Mouse (Mus musculus) midbrain, postnatal 0 days (tissue): ENCODE measurements around the gene 6430548M08Rik. TPM values are rescaled to one million over a fixed set of nuclear protein-coding genes. Genes with fewer than 3 reads are reported as not detected.

Experiments used
- ATAC-seq: fragments of 200-750 bp; cut with Nextera tagmentation; 2 replicates; pipeline ENCODE4 v1.8.0; 2017; ENCODE audit warnings: moderate number of reproducible peaks, mild to moderate bottlenecking, moderate TSS enrichment, moderate library complexity; ENCODE audit not compliant: low FRiP score
- DNase-seq: peaks from one replicate; pipeline ENCODE4 v3.0.0-alpha.2; 2015; ENCODE audit warnings: low spot score
- H3K27ac ChIP-seq: fragments of 300-500 bp; sonication (generic); 2 replicates; pipeline ENCODE4 v1.5.1; 2014; ENCODE audit warnings: low read depth, mild to moderate bottlenecking, low read length, mixed read lengths
- H3K27me3 ChIP-seq: fragments of 300-500 bp; sonication (generic); 2 replicates; pipeline ENCODE4 v1.6.1; 2014; ENCODE audit warnings: low read length, control low read depth, mixed read lengths; ENCODE audit not compliant: insufficient read depth
- H3K36me3 ChIP-seq: fragments of 300-500 bp; sonication (generic); 2 replicates; pipeline ENCODE4 v1.6.1; 2014; ENCODE audit warnings: low read length, control low read depth, mixed read lengths; ENCODE audit not compliant: insufficient read depth
- H3K4me1 ChIP-seq: fragments of 300-500 bp; sonication (generic); 2 replicates; pipeline ENCODE4 v1.6.1; 2014; ENCODE audit warnings: mild to moderate bottlenecking, control low read depth, antibody characterized with exemption, low read length, mixed read lengths; ENCODE audit not compliant: insufficient read depth
- H3K4me2 ChIP-seq: fragments of 300-500 bp; sonication (generic); 2 replicates; pipeline ENCODE4 v1.6.1; 2014; ENCODE audit warnings: low read depth, mild to moderate bottlenecking, low read length, mixed read lengths; ENCODE audit not compliant: poor library complexity, severe bottlenecking
- H3K4me3 ChIP-seq: fragments of 300-500 bp; sonication (generic); 2 replicates; pipeline ENCODE4 v1.5.1; 2014; ENCODE audit warnings: low read depth, mild to moderate bottlenecking, low read length, moderate library complexity
- H3K9ac ChIP-seq: fragments of 300-500 bp; sonication (generic); replicated peaks from 2 replicates; pipeline ENCODE4 v1.6.1; 2014; ENCODE audit warnings: mild to moderate bottlenecking, low read length, moderate library complexity, mixed read lengths; ENCODE audit not compliant: poor library complexity, severe bottlenecking
- H3K9me3 ChIP-seq: fragments of 300-500 bp; sonication (generic); 2 replicates; pipeline ENCODE4 v1.6.1; 2016; ENCODE audit warnings: low read length, control low read depth
- CTCF ChIP-seq: IDR thresholded peaks from 2 replicates; pipeline ENCODE4 v1.5.1; 2016; ENCODE audit warnings: antibody characterized with exemption, mild to moderate bottlenecking
- WGBS: fragments of 180-500 bp; shearing (Covaris S2); extraction: QIAGEN DNeasy Blood & Tissue Kit; methylation state at CpG from one replicate; pipeline ENCODE4 v1.1.7; 2014; 5-methylcytosine and 5-hydroxymethylcytosine counted together
- polyA plus RNA-seq: library from polyadenylated mRNA; unstranded; fragments of >200 nt; fragmentation: Nextera tagmentation; extraction: Ambion mirVana; gene quantifications from 2 replicates; pipeline ENCODE4 v1.2.1, GENCODE M21; 2015
- total RNA-seq: library from RNA; depleted of rRNA; stranded (reverse); fragments of >200 nt; gene quantifications from 2 replicates; pipeline ENCODE4 v1.2.3, GENCODE M21; 2014

6430548M08Rik gene
- total and polyA plus RNA-seq, 2 experiments from 2014 or later: 40.5 to 69.7 TPM

DNA sequence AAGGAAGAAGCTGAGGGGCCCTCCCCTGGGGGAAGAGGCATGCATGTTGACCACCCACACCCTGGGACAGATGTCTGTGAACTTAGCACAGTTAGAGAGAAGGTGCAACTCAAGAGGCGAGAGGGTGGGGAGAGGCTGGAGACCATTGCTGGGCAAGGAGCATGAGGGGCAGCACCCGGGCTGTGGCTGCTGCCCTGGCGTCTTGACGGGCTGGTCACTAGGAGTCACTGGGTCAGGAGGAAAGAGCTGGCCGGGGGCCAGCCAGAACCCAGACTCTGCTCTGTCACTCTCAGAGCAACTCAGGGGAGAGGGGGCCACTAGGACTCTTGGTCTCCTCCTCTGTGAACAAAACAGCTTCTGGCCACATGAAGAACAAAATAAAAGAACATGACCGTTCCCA, 75.5 kb downstream of the 6430548M08Rik start:
- WGBS: 82% methylated on average over 6 of the region's 6 CpGs
- Histone ChIP-seq H3K4me3 (no peak overlapping the region), H3K36me3 (no peaks in the 10 kb centered on the region), H3K4me2 (no peak overlapping the region), H3K4me1 (peaks cover 12% of the 10 kb centered on the region), H3K9me3 (no peaks in the 10 kb centered on the region), H3K27ac (no peak overlapping the region), H3K9ac (no peak overlapping the region), H3K27me3 (no peaks in the 10 kb centered on the region)
- DNase-seq (no peak), ATAC-seq (no peak)
- TF ChIP-seq CTCF: no peak

DNA sequence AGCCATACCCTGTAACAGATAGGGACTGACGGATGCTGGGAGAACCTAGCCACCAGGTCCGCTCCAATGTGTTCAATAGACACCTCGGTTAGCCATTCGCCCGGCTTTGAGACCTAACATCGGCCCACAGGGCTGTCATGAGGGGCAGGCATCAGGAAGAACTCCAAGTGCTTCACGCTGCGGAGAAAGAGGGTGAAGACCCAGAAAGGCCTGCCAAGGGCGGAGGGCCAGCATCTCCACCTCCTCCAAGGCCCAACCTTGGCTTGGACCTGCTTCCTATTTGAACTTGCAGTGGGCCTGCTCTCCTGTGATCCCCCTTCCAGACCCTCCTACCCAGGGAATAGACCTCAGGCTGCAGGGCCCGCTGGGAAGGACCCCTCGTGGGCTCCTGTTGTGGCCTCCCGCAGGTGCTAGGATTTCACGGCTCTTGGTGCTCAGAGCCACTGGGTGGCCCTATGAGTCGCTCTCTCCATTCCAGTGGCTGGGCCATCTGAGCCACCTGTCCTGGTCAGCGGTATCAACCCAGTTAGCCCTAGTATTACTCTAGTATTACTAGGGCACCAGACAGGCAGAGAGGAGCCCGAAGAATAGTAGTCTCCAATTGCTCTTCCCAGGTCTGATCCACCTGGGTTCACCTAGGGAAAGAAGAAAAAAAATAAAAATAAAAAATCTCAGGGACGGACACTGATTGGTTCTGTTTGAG, 76.3 kb downstream of the 6430548M08Rik start:
- H3K36me3 ChIP-seq: no peaks in the 10 kb centered on the region
- TF ChIP-seq CTCF: no peak
- DNase-seq (no peak), ATAC-seq (no peak; the same call in 1 of the 2 replicates)
- no peak overlapping the region for H3K9ac ChIP-seq
- 83% methylated on average over 17 of the region's 17 CpGs for WGBS
- H3K27me3 ChIP-seq: no peaks in the 10 kb centered on the region
- no peaks in the 10 kb centered on the region for H3K9me3 ChIP-seq
- H3K4me1 ChIP-seq: peaks cover 9% of the 10 kb centered on the region
- H3K4me2 ChIP-seq: no peak overlapping the region
- H3K4me3 ChIP-seq: no peak overlapping the region
- H3K27ac ChIP-seq: peak overlapping the region; percentile 63

DNA sequence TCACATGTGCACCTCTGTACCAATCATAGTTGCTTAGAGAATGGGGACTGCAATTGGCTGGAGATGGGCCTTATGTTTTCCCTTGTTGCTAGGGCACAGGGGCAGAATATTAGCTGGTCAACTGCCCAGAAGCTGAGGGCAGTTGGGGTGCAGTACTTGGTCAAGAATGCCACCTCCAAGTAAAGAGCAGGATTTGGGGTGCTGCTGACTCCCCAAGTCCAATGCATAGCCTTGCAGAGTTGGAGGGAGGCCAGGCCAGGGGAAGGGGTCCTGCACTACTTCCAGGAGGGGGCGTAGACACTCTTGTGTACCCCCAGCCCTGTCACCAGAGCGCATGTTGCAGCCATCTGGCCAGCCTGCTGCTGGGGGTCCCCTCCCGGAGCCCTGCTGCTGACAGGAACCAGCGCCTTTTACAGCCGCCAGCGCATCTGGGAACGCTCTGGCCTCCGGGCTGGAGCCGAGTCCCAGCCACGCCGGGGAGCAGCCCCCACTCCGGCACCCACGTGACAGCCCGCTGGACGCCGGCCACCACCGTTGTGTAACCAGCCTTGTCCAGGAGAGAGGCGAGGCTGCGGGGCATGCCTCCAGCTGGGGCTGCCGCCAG, 77.0 kb downstream of the 6430548M08Rik start:
- peak; percentile 90 for ATAC-seq
- Histone ChIP-seq H3K9me3 (no peaks in the 10 kb centered on the region), H3K9ac (0 out of 2 replicates have a peak overlapping the region, but pooled peaks have one; percentile 36), H3K4me2 (peak overlapping the region; percentile 41), H3K27ac (peak overlapping the region; percentile 74), H3K4me3 (no peak overlapping the region), H3K4me1 (peaks cover 4% of the 10 kb centered on the region; the same call in 1 of the 2 replicates), H3K36me3 (no peaks in the 10 kb centered on the region), H3K27me3 (no peaks in the 10 kb centered on the region)
- 25% methylated on average over 20 of the region's 20 CpGs for WGBS
- peak; percentile 86 for DNase-seq
- TF ChIP-seq CTCF: peak; percentile 28

DNA sequence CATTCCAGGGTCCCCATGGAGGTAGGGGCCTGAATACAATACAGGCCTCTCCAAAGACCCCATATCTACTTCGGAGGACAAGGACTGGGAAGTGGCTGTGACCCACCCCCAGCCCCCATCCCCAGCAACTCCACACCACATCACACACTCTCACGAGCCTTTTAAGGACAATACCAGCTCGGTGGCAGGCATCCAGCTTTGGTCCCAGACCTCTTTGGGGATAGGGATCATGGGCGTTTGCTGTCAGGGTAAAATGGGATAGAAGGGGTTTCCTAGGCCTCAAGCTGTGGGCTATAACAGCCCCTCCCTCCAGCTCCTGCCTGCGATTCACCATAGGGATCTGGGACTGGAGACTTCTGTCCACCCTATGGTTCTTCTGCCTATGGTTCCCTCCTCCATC, 77.7 kb downstream of the 6430548M08Rik start:
- Histone ChIP-seq H3K4me3 (no peak overlapping the region), H3K4me2 (no peak overlapping the region; the same call in 1 of the 2 replicates), H3K36me3 (no peaks in the 10 kb centered on the region), H3K9ac (no peak overlapping the region), H3K27me3 (no peaks in the 10 kb centered on the region), H3K27ac (no peak overlapping the region), H3K9me3 (no peaks in the 10 kb centered on the region), H3K4me1 (peaks cover 4% of the 10 kb centered on the region; the same call in 1 of the 2 replicates)
- no peak for TF ChIP-seq CTCF
- no peak for ATAC-seq
- WGBS: 55% methylated on average over 5 of the region's 5 CpGs
- no peak for DNase-seq

DNA sequence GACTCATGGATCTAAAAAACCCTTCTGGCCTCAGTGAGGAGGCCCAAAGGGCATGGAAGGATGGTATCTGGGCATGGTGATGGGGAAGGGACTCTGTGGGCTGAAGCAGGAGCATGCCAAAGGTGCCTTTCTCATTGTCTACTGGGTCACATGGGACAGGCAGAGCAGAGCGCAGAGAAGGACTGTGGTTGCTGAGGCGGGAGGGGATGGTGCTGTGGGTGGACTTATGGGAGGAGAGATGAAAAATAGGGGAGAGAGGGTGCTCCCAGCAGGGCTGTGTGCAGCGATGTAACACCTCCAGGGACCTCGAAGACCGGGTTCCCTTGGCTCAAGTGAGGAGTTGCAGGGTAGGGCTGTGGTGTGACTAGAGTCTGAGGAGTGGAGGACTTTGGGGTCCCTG, 78.2 kb downstream of the 6430548M08Rik start:
- no peak for TF ChIP-seq CTCF
- Histone ChIP-seq H3K4me2 (no peak overlapping the region), H3K27ac (no peak overlapping the region), H3K4me3 (no peak overlapping the region), H3K9ac (no peak overlapping the region), H3K4me1 (peaks cover 4% of the 10 kb centered on the region; the same call in 1 of the 2 replicates), H3K27me3 (no peaks in the 10 kb centered on the region), H3K36me3 (no peaks in the 10 kb centered on the region), H3K9me3 (no peaks in the 10 kb centered on the region)
- WGBS: 98% methylated on average over 5 of the region's 5 CpGs
- ATAC-seq (no peak), DNase-seq (no peak)

DNA sequence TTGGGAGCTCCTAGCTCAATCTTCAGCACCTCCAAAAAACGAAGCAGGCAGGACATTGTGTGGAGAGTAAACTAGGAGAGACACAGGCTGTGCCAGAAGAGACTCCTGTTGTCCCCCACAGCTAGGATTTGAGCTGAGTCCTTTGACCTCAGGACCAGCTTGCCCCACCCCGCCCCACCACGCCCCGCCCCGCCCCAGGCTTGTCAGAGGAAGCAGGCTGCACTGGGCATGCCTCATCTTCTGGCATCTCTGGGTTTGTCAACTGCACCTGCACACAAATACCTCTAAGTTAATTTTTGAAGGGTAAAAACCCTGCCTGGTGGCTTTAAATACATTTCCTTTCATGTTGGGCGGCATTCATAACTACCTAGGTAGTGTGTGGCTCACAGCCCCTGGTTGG, 87.4 kb downstream of the 6430548M08Rik start:
- no peak for TF ChIP-seq CTCF
- no peaks in the 10 kb centered on the region for H3K27me3 ChIP-seq
- ATAC-seq (no peak), DNase-seq (no peak)
- no peak overlapping the region for H3K4me3 ChIP-seq
- WGBS: 87% methylated on average over 6 of the region's 6 CpGs
- no peaks in the 10 kb centered on the region for H3K4me1 ChIP-seq
- no peak overlapping the region for H3K4me2 ChIP-seq
- H3K36me3 ChIP-seq: no peaks in the 10 kb centered on the region
- no peaks in the 10 kb centered on the region for H3K9me3 ChIP-seq
- no peak overlapping the region for H3K27ac ChIP-seq
- H3K9ac ChIP-seq: no peak overlapping the region
